Mouse (Mus musculus) common myeloid progenitor, adult 5-6 weeks (primary cell): ENCODE measurements around the gene Faim2. TPM values are rescaled to one million over a fixed set of nuclear protein-coding genes. Genes with fewer than 3 reads are reported as not detected.

Experiments used
- ATAC-seq: replicated peaks from 2 replicates; pipeline ENCODE4 v1.8.0; 2016; ENCODE audit warnings: low read depth, mild to moderate bottlenecking, moderate TSS enrichment, inconsistent platforms; ENCODE audit not compliant: poor library complexity, severe bottlenecking
- total RNA-seq: library from RNA; stranded (forward); fragments of 200-1000, 187-1606 nt; gene quantifications from 2 replicates; pipeline ENCODE4 v1.2.3, GENCODE M21; 2017

Faim2 gene
- not detected in 2 replicates for total RNA-seq

- ATAC-seq, result no peak
Observed at GRCm38 (mm10) chr15:99527629-99528353, at the start of gene Faim2. Faim2 (minus strand) TSS chr15:99528165.

- ATAC-seq, result no peak
Observed at GRCm38 (mm10) chr15:99569123-99569522, 41.2 kb upstream of the Faim2 start.

- ATAC-seq, result no peak
Observed at GRCm38 (mm10) chr15:99568682-99569081, 40.7 kb upstream of the Faim2 start.

- no peak for ATAC-seq
Observed at GRCm38 (mm10) chr15:99567371-99567770, 39.4 kb upstream of the Faim2 start.

- ATAC-seq, result no peak
Observed at GRCm38 (mm10) chr15:99560246-99560645, 32.3 kb upstream of the Faim2 start.

GRCm38 (mm10) chr15:99558947-99559346 lies 31.0 kb upstream of the Faim2 start:
- ATAC-seq, result no peak

GRCm38 (mm10) chr15:99553767-99554166 lies 25.8 kb upstream of the Faim2 start:
- ATAC-seq, result no peak

- no peak for ATAC-seq
Observed at GRCm38 (mm10) chr15:99549901-99550300, 21.9 kb upstream of the Faim2 start.

GRCm38 (mm10) chr15:99547732-99548131 lies 19.8 kb upstream of the Faim2 start:
- ATAC-seq, result no peak

GRCm38 (mm10) chr15:99546596-99546995 lies 18.6 kb upstream of the Faim2 start:
- ATAC-seq, result no peak

- no peak for ATAC-seq
Observed at GRCm38 (mm10) chr15:99544047-99544446, 16.1 kb upstream of the Faim2 start.

GRCm38 (mm10) chr15:99539891-99540290 lies 11.9 kb upstream of the Faim2 start:
- ATAC-seq, result no peak

GRCm38 (mm10) chr15:99536889-99537862 lies 9.2 kb upstream of the Faim2 start:
- ATAC-seq, result no peak

GRCm38 (mm10) chr15:99532023-99532422 lies 4.1 kb upstream of the Faim2 start:
- ATAC-seq, result no peak

GRCm38 (mm10) chr15:99531146-99531545 lies 3.2 kb upstream of the Faim2 start:
- ATAC-seq, result no peak

- no peak for ATAC-seq
Observed at GRCm38 (mm10) chr15:99526681-99527080, 1.3 kb downstream of the Faim2 start.

GRCm38 (mm10) chr15:99520306-99520705 lies 7.7 kb downstream of the Faim2 start:
- ATAC-seq, result no peak

GRCm38 (mm10) chr15:99519626-99520025 lies 8.3 kb downstream of the Faim2 start:
- no peak for ATAC-seq

- ATAC-seq, result no peak
Observed at GRCm38 (mm10) chr15:99517715-99518114, 10.2 kb downstream of the Faim2 start.

- no peak for ATAC-seq
Observed at GRCm38 (mm10) chr15:99516715-99517114, 11.2 kb downstream of the Faim2 start.
